Mouse (Mus musculus) embryonic fibroblast, embryonic 13.5 days (primary cell): ENCODE measurements at regions not wholly inside any gene's neighbourhood (a gene's known extent, or its start where the extent isn't known, plus 50 kb on each side); places are given as distances from the start of the nearest gene placed in this dataset.

Experiments
- CTCF ChIP-seq: IDR thresholded peaks from 2 replicates; pipeline ENCODE4 v1.5.1; 2011; ENCODE audit warnings: mild to moderate bottlenecking, control low read depth, low read length, moderate library complexity, borderline replicate concordance; ENCODE audit not compliant: insufficient read depth
- POLR2A ChIP-seq: IDR thresholded peaks from 2 replicates; pipeline ENCODE4 v1.6.1; 2011; ENCODE audit warnings: low read depth, mild to moderate bottlenecking, control low read depth, low read length, moderate library complexity

GRCm38 (mm10) chr12:54576821-54577220 lies 79.6 kb downstream of the Sptssa start:
- TF ChIP-seq POLR2A (no peak), CTCF (no peak)
